Mouse (Mus musculus): Measurements from ENCODE around the gene Bicc1.

- TF ChIP-seq CTCF (IDR thresholded peaks at IDR 0.05; ENCODE audit: borderline replicate concordance, control insufficient read depth, extremely low read depth, insufficient read depth, low read length, poor library complexity): no peak
- TF ChIP-seq POLR2A (IDR thresholded peaks at IDR 0.05; ENCODE audit: control insufficient read depth, extremely low read depth, insufficient read depth, low read length, poor library complexity): no peak
Observed at GRCm38 (mm10) chr10:71127951-71128331, 31.6 kb downstream of the Bicc1 start.
